Mouse (Mus musculus): ENCODE measurements at regions not wholly inside any gene's neighbourhood (a gene's known extent, or its start where the extent isn't known, plus 50 kb on each side); places are given as distances from the start of the nearest gene placed in this dataset.
A peak's percentile ranks its signal among the peaks of the same experiment; 100 is the strongest.

DNA sequence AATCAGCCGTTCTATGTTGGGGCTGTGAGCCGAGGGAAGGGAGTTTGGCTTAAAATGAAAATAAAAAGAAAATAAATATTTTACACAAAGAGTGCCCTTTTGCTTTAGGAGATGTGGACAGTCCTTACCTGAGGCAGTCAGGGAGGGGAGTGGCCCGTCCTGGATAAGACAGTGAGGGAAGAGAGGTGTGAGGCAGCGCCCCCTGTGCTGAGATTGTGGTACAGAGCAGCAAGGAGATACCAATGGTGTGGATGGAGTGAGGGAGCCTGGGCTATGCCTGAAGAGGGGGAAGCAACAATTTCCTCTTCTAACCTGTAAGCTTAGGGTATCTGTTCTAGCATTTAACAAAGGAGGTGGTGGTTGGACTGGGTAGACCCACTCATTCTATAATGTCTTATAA lies 134.5 kb downstream of the Zfp281 start:
- H3K9ac ChIP-seq: no peak overlapping the region
- no peak overlapping the region for H3K4me3 ChIP-seq
- no peaks in the 10 kb centered on the region for H3K27me3 ChIP-seq
- no peaks in the 10 kb centered on the region for H3K4me1 ChIP-seq (replicated peaks)
- H3K9me3 ChIP-seq: no peaks in the 10 kb centered on the region
- H3K27ac ChIP-seq (replicated peaks): no peak overlapping the region
- no peak for ATAC-seq (ENCODE audit: low read depth)
- 82% methylated on average over 4 of the region's 4 CpGs for WGBS
- H3K4me2 ChIP-seq: no peak overlapping the region
- no peaks in the 10 kb centered on the region for H3K36me3 ChIP-seq

DNA sequence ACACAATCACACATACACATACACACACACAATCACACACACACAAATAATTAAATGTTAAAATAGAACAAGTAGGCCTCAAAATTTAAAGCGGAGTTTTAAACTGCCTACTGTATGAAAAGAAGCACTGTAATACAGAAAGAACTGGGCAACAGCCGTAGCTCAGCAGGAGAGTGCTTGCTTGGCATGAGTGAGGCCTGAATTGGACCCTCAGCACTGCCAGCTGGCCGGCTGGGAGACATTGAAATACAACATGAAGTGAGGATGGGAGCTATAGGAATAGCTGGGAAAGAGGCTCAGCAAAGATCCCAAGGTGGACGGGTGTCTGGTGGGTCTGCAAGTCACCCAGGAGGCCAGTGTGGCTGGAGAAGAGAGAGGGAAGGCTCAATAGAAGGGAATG lies 136.8 kb downstream of the Zfp281 start:
- no peak for ATAC-seq (ENCODE audit: low read depth)
- Histone ChIP-seq H3K36me3 (no peaks in the 10 kb centered on the region), H3K4me2 (no peak overlapping the region), H3K4me3 (no peak overlapping the region), H3K27me3 (no peaks in the 10 kb centered on the region), H3K9me3 (no peaks in the 10 kb centered on the region), H3K4me1 (replicated peaks) (no peaks in the 10 kb centered on the region), H3K27ac (replicated peaks) (no peak overlapping the region), H3K9ac (no peak overlapping the region)
- WGBS: 84% methylated on average over 4 of the region's 4 CpGs

- Histone ChIP-seq H3K4me1 (replicated peaks) (peaks cover 13% of the 10 kb centered on the region), H3K9ac (0 out of 2 replicates have a peak overlapping the region, but pooled peaks have one; percentile 14), H3K9me3 (0 out of 2 replicates have a peak, but pooled peaks cover 4% of the 10 kb centered on the region), H3K27ac (replicated peaks) (peak overlapping the region; percentile 57; the same call in 1 of the 2 replicates), H3K4me2 (peak overlapping the region; percentile 31), H3K27me3 (no peaks in the 10 kb centered on the region), H3K4me3 (no peak overlapping the region), H3K36me3 (no peaks in the 10 kb centered on the region)
- peak; percentile 89 for ATAC-seq (ENCODE audit: low read depth)
- 2% methylated on average over 10 of the region's 10 CpGs for WGBS
These were observed 144.3 kb downstream of the Zfp281 start for GRCm38 (mm10) chr1:136768969-136769401.

DNA sequence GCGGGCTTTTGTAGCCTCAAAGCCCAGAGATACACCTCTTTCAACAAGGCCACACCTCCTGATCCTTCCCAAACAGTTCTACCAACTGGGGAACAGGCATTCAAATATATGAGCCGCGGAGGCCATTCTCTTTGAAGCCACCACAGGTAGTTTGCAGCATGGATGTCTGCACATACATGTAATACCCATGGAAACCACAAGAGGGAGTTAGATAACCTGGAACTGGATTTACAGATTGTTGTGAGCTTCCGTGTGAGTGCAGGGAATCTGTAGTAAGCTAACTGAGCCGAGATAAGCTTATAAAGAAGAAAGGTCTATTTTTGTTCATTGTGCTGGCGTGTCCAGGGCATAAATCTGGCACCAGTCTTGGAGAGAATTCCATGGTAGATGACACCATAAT lies 149.0 kb downstream of the Zfp281 start:
- Histone ChIP-seq H3K4me2 (no peak overlapping the region), H3K4me3 (no peak overlapping the region), H3K9me3 (0 out of 2 replicates have a peak, but pooled peaks cover 4% of the 10 kb centered on the region), H3K27ac (replicated peaks) (no peak overlapping the region), H3K4me1 (replicated peaks) (peaks cover 31% of the 10 kb centered on the region), H3K36me3 (no peaks in the 10 kb centered on the region), H3K9ac (no peak overlapping the region), H3K27me3 (peaks cover 25% of the 10 kb centered on the region)
- ATAC-seq (ENCODE audit: low read depth): no peak
- 91% methylated on average over 6 of the region's 6 CpGs for WGBS

DNA sequence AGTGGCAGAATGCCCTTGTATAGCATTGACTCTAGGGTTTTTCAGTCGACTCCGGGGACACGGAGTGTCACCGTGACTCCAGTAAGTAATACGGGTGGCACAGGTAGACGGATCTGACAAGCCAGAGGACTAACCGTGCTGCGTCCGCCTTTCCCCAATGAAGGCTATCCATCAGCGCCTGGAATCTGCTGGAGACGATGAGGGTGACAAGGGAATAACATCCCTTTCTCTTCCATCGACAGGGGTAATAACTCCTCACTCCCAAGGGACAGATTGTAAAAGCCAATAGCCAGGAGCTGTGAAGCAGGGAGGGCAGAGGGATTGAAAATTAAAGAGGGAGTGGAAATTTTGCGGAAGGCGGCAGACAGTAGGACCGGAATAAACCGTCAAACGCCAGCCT lies 151.5 kb downstream of the Zfp281 start:
- Histone ChIP-seq H3K36me3 (no peaks in the 10 kb centered on the region), H3K4me2 (peak overlapping the region; percentile 30), H3K9ac (no peak overlapping the region), H3K4me1 (replicated peaks) (peaks cover 26% of the 10 kb centered on the region), H3K9me3 (0 out of 2 replicates have a peak, but pooled peaks cover 4% of the 10 kb centered on the region), H3K27ac (replicated peaks) (0 out of 2 replicates have a peak overlapping the region, but pooled peaks have one; percentile 2), H3K27me3 (peaks cover 36% of the 10 kb centered on the region), H3K4me3 (no peak overlapping the region)
- peak; percentile 65; the same call in 1 of the 2 replicates for ATAC-seq (ENCODE audit: low read depth)
- 14% methylated on average over 17 of the region's 17 CpGs for WGBS

GRCm38 (mm10) chr1:136777263-136777980 lies 152.7 kb downstream of the Zfp281 start:
- no peak overlapping the region for H3K4me3 ChIP-seq
- H3K4me2 ChIP-seq: peak overlapping the region; percentile 41
- no peak for ATAC-seq (ENCODE audit: low read depth)
- H3K27ac ChIP-seq (replicated peaks): no peak overlapping the region
- H3K9me3 ChIP-seq: 0 out of 2 replicates have a peak, but pooled peaks cover 4% of the 10 kb centered on the region
- H3K36me3 ChIP-seq: no peaks in the 10 kb centered on the region
- no peak overlapping the region for H3K9ac ChIP-seq
- peaks cover 36% of the 10 kb centered on the region for H3K27me3 ChIP-seq
- WGBS: 9% methylated on average over 20 of the region's 20 CpGs
- H3K4me1 ChIP-seq (replicated peaks): peaks cover 38% of the 10 kb centered on the region

- Histone ChIP-seq H3K4me2 (no peak overlapping the region), H3K27me3 (peaks cover 36% of the 10 kb centered on the region), H3K9ac (no peak overlapping the region), H3K4me1 (replicated peaks) (peaks cover 46% of the 10 kb centered on the region), H3K36me3 (no peaks in the 10 kb centered on the region), H3K4me3 (no peak overlapping the region), H3K9me3 (no peaks in the 10 kb centered on the region), H3K27ac (replicated peaks) (no peak overlapping the region)
- ATAC-seq (ENCODE audit: low read depth): no peak
- WGBS: 79% methylated on average over 8 of the region's 8 CpGs
These were observed 154.7 kb downstream of the Zfp281 start for GRCm38 (mm10) chr1:136779384-136779783.

DNA sequence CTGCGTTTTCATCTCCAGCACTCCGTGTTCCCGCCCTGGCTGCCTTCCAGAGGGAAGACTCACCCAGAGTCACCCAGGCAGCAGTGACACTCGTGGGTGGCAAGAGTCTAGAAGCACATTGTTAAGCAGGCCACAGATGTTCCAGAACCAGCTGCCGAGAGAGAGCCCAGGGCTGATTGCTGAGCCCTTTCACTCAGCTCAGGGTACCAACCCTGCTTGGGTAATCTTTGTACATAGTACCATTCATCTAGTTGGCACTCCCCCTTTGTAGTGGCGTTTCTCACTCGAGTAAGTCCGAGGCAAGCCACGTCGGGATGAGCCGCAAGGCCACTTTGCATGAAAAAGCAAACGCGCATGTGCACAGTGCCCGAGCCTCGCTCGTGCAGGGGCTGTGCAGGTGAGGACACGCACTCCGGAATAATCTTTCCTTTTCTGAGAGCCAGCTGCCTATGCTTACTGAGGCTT lies 156.9 kb downstream of the Zfp281 start:
- Histone ChIP-seq H3K4me3 (peak overlapping the region; percentile 34), H3K9ac (peak overlapping the region; percentile 31; the same call in 1 of the 2 replicates), H3K27ac (replicated peaks) (no peak overlapping the region; the same call in 1 of the 2 replicates), H3K36me3 (no peaks in the 10 kb centered on the region), H3K27me3 (peaks cover 30% of the 10 kb centered on the region), H3K4me2 (peak overlapping the region; percentile 53), H3K9me3 (no peaks in the 10 kb centered on the region), H3K4me1 (replicated peaks) (peaks cover 36% of the 10 kb centered on the region)
- whole genome bisulfite sequencing: 13% methylated on average over 18 of the region's 18 CpGs
- peak; percentile 72 for ATAC-seq (ENCODE audit: low read depth)

- Histone ChIP-seq H3K4me2 (peak overlapping the region; percentile 53), H3K36me3 (no peaks in the 10 kb centered on the region), H3K9ac (no peak overlapping the region), H3K4me1 (replicated peaks) (peaks cover 30% of the 10 kb centered on the region), H3K27me3 (peaks cover 25% of the 10 kb centered on the region), H3K27ac (replicated peaks) (no peak overlapping the region; the same call in 1 of the 2 replicates), H3K9me3 (no peaks in the 10 kb centered on the region), H3K4me3 (peak overlapping the region; percentile 34)
- peak; percentile 59; the same call in 1 of the 2 replicates for ATAC-seq (ENCODE audit: low read depth)
- WGBS: 2% methylated on average over 10 of the region's 10 CpGs
These were observed 157.6 kb downstream of the Zfp281 start for GRCm38 (mm10) chr1:136782261-136782660.

- no peak for ATAC-seq (ENCODE audit: low read depth)
- Histone ChIP-seq H3K4me3 (no peak overlapping the region), H3K9ac (no peak overlapping the region), H3K4me1 (replicated peaks) (peaks cover 22% of the 10 kb centered on the region), H3K27me3 (peaks cover 20% of the 10 kb centered on the region), H3K36me3 (no peaks in the 10 kb centered on the region), H3K4me2 (no peak overlapping the region), H3K9me3 (no peaks in the 10 kb centered on the region), H3K27ac (replicated peaks) (no peak overlapping the region)
- WGBS: 69% methylated on average over 9 of the region's 9 CpGs
These were observed 159.5 kb downstream of the Zfp281 start for GRCm38 (mm10) chr1:136784178-136784577.

GRCm38 (mm10) chr1:136788979-136789513 lies 164.3 kb downstream of the Zfp281 start:
- 63% methylated on average over 30 of the region's 30 CpGs for WGBS
- ATAC-seq (ENCODE audit: low read depth): no peak
- H3K4me2 ChIP-seq: peak overlapping the region; percentile 30; the same call in 1 of the 2 replicates

GRCm38 (mm10) chr1:136791641-136792040 lies 166.9 kb downstream of the Zfp281 start:
- no peak for ATAC-seq (ENCODE audit: low read depth)
- no peak overlapping the region for H3K4me2 ChIP-seq
- no peaks in the 10 kb centered on the region for H3K4me1 ChIP-seq (replicated peaks)
- no peak overlapping the region for H3K4me3 ChIP-seq
- H3K9me3 ChIP-seq: no peaks in the 10 kb centered on the region
- no peak overlapping the region for H3K9ac ChIP-seq
- H3K27me3 ChIP-seq: peaks cover 7% of the 10 kb centered on the region; the same call in 1 of the 2 replicates
- no peaks in the 10 kb centered on the region for H3K36me3 ChIP-seq
- 89% methylated on average over 1 of the region's 1 CpGs for WGBS
- no peak overlapping the region for H3K27ac ChIP-seq (replicated peaks)

More at GRCm38 (mm10) chr1:136788979-136789513, 164.3 kb downstream of the Zfp281 start:
- no peak overlapping the region for H3K27ac ChIP-seq (replicated peaks)
- H3K9ac ChIP-seq: no peak overlapping the region
- no peak overlapping the region for H3K4me3 ChIP-seq
- H3K9me3 ChIP-seq: no peaks in the 10 kb centered on the region
- H3K36me3 ChIP-seq: no peaks in the 10 kb centered on the region
- H3K27me3 ChIP-seq: peaks cover 11% of the 10 kb centered on the region; the same call in 1 of the 2 replicates
- no peaks in the 10 kb centered on the region for H3K4me1 ChIP-seq (replicated peaks)
